Mouse (Mus musculus) layer of hippocampus, postnatal 10 days (tissue): ENCODE data around the gene Cpvl. TPM values are rescaled to one million over a fixed set of nuclear protein-coding genes. Genes with fewer than 3 reads are reported as not detected.

ENCODE experiments used
- DNase-seq, 2 experiments: peaks; one replicate each; pipeline ENCODE4 v3.0.0; 2021; ENCODE audit warnings: low spot score in 2 of 2
- long read RNA-seq: library from polyadenylated mRNA; stranded (forward); transcript quantifications from one replicate; pipeline ENCODE4 v2.0.0, GENCODE M21; 2023
- total RNA-seq, 2 experiments: library from RNA; stranded (reverse); gene quantifications; 2 replicates each; pipeline ENCODE4 v1.2.3; 2021

Cpvl gene
- total RNA-seq, result not detected
- long read RNA-seq, partial matches to known transcripts, result 0 of 1 reads
- long read RNA-seq, other reads (novel, unspliced or antisense), result 1 of 1 reads

DNA sequence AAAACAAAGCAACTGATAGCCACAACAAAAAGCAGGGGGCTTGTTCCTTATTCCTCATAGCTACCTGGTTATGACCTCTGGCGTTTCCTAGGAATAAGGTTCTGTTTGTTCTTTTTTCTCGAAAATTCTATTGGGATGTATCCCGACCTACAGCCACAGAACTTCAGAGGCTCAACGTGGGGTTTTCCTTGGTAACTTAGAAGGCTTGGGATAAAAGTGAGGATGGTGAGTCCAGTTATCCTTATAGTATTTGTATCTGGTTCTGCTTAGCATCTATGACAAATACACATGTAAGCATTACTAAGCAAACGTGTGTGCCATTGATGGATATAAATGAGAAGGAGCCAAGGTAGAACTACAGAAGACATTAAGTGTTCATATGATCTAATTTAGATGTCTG is at the start of gene Cpvl:
Cpvl (minus strand) TSS at position 101 of the 400 bp plus-strand sequence.
- no peak for DNase-seq

DNA sequence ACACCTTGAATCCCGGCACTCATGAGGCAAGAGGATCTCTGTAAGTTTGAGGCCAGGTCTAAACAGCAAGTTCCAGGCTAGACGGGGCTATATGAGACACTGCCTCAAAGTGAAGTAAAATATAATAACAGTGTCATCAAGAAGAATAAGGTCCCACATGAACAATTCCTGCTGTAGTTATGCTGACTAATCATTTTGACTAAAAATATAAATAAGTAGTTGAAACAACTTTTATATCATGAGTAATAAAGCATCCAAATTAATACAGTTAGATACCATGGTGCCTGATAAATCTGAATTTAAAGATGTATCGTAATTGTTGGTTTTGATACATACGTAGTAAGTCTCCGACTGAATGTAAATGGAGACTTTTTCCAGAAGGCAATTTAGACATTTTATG is 45.4 kb upstream of the Cpvl start:
- DNase-seq, result no peak

DNA sequence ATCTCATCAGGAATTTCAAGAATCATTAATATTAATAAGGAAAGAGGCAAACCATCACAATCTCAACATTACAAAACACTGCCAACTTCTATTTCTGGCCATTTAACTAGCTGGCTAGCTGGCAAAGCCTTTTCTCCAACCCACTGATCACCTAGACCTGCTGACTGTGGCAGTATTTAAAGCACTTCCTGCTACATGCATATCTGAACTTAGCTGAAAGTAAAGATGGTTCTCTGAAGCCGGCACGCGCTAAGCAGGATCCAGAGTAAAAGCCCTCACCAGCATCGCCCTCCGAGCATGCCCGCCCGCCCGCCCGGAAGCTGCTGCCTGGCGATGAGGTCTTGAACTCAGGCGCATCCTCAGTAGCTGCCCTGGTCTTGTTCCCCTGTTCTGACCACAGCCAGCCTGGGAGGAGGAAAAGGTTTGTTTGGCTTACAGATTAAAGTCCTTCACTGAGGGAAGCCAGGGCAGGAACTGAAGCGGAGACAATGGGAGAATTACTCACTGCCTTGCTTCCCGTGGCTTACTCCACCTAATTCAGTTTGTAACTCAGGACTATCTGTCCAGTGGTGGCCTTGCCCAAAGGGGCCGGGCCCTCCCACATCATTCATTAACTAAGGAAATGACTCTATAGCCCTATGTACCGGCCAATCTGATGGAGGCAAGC is 42.8 kb upstream of the Cpvl start:
- no peak for DNase-seq

DNA sequence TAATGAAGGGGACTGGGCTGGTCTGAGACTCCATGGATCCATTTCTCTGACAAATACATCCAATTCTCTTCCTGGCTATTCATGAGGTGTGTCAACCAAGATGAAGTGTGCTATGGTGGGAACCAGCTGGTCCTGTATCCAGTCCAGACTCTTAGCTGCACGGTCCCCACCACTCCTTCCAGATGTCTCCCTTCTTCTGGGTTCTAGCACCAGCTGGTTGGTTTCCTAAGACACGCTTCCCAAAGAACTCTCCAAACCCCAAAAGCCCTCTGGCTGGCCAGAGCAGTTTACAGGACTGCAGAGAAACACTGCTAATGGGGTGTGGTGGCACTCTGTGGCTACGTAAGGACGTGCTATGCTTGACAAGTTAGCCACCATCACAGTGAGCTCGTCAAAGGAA is 40.4 kb upstream of the Cpvl start:
- no peak for DNase-seq

DNA sequence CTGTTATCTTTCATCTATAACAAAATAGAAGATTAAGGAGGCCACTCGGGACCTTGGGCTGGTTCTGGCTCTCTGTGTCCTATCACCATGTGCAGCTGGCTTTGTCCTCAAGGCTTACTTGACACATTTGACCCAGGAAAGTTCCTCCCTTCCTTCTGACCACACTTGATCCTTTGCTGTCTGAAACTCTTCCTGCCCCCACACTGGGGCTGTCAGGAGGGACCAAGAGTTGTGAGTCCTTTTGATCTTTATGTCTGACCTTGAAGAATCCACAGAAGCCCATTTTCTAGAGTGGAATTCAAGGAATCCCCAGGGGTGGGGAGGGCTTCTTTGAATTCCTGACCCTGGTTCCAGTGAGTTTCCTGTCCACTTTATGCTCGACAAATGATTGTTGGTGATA is 39.6 kb upstream of the Cpvl start:
- no peak for DNase-seq

DNA sequence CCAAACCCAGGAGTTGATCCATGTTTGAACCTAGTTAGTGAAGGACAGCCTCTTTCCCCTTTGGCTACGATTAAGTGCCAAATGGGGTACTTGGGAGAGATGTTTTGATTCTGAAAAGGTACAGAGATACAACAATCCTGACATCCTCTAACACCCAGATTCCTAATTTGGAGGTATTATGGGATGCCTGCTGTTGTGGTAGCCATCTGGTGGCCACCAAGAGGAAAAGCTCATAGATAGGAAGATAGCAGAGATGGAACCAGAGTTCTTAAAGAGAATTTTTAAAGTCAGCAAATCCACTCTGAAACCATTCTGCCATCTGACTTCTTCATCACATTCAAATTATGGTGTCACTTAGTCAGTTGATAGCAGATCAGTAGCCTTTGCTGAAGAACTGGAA is 33.7 kb upstream of the Cpvl start:
- DNase-seq, result no peak

DNA sequence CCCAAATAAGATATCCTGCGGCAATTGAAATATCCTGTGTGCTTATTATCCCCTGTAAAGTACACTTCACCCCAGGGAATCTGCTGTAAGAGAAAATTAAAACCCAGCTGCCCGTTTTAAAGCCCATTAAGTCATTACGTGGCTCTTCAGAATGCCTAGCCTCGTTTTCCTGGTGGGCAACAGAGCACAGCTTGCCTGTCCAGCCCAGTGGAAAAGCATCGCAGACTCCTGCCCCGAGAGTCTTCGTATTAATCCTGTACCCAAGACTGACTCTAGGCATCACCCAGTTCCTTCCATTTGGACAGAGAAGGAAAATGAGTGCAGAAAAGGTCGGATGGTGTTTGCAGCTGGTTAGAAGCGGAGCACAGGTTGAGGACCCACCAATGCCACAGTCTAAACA is 31.9 kb upstream of the Cpvl start:
- no peak for DNase-seq

DNA sequence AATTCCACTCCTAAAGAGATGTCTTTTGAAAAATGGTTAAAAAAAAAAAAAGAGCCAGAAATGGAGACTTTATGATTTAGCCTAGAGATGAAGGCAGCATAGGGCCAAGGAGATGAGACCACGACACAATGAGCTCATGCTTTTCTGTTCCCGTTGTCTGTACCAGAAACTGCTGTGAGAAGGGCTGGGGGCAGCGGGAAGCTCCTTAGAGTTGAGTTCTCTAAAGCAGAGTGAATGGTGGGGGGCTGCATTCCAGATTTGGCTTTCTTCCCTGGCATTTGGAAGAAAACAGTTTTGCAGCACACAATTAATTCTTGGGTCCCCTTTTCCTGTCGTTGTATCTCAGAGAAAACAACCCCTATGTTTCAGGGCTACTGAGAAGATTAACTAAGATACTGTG is 30.8 kb upstream of the Cpvl start:
- no peak for DNase-seq

DNA sequence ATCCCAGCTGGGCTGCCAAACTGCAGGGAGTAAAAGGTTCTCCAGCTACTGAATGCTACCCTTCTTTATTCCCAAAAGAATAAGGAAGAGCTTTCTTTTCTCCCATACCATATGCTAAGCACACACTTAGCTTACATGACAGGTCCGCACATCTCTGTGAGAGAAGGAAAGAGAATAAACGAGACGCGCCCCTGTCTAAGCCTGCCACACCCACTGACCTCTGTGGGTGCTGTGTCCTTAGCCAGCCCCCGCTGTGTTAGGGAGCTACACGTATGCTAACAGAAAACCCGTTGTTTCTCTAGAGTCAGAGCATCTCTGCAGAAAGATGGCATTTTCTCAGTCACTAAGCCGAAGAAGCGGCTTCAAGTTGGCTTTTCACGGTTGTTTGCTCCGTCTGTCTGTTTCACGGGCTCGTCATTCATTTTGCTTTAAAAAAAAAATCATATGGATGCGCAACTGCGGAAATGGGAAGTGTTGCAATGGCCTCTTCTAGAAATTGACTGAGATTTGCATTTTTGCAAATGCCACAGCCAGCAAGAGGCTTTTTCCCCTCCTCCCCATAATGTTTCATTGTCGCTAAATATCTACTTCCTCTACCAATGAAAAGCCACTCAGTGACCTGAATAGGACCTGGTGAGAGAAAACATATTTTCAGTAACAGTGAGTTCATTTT is 30.1 kb upstream of the Cpvl start:
- DNase-seq, result peak in 1 of 2 experiments; percentile 9

DNA sequence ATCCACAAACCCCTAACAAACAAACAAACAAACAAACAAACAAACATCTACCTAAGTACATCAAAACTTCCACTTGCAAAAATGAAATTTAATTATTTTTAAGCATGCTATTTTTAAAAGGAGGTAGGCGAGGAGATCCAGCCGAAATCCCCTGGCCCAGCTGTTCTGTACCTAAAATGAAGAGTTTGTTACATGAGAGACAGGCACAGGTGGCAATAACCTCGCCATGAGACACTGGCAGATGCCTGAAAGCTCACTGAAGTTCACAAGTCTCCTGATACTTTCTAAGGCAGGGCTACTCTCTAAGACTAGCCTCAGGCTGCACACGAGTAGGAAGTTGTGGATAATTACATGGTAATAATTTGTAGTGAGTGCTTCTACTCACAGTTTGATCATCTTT is 26.8 kb upstream of the Cpvl start:
- DNase-seq, result no peak

DNA sequence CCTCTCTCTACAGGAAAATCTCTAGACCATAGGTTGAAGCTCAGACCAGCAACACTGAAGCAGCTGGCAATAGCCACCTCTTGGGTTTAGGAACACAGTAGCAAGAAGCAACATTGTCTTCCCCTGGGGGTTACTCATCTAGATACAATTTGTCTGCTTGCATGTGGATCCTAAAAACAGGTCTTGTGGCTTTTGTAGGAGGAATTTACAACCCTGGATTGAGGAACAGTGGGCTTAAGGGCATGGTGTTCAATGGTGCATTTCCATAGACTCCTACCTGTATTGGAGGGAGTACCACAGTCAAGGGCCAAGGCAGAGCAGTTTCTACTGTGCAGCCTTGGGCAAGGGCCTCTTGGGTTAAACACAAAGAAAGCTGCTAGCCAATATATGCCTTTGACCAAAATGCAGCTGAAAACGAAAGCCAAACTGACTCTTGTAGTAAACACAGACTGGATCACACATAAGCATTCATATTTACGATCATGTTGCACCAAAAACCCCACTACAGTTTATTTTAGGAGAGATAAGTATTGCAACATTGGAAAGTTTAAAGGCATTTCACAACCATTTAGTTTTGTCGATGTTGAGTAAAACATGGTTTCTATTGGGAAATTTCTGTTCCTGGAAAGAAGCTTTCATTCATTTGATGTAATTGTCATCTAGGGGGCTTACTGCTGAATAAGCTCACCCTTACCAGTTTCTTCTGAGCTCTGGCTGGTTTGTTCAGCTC is 17.9 kb upstream of the Cpvl start:
- DNase-seq, result no peak

DNA sequence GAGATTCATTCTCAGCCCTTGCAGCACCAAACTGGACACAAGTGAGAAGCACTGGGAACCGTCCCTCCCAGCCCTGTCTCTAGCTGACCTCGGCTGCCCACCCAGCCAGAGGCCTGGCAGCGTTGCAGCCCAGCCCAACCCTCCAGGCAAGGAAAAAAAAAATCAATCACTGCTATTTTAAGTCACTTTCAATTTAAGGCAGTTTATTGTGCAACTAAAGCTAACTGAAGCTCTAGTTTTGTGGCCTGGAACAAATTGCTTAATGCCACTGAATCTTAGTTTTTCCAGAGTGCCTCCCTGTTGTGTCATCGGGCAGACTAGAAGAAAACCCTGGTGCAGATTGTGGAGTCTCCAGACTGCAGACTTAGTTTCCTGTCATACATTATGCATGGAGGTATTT is 17.0 kb upstream of the Cpvl start:
- no peak for DNase-seq

DNA sequence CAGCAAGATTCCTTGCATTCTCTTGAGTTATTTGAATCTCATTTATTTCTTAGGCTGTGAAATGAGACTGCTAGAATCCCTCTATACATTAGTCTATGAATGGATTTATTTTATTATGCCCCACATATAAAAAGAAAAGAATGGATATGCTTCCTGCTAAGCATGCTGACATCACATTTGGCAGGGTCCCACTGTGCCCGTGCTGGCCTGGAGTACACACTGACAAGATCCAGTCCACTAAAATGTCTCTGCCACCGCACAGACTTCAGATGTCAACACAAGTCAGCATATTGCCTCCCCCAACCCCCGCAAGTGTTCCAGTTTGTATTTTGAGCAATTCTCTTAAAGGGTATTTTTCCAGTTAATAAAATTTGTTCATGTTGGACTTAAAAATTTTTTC is 13.9 kb upstream of the Cpvl start:
- no peak for DNase-seq

DNA sequence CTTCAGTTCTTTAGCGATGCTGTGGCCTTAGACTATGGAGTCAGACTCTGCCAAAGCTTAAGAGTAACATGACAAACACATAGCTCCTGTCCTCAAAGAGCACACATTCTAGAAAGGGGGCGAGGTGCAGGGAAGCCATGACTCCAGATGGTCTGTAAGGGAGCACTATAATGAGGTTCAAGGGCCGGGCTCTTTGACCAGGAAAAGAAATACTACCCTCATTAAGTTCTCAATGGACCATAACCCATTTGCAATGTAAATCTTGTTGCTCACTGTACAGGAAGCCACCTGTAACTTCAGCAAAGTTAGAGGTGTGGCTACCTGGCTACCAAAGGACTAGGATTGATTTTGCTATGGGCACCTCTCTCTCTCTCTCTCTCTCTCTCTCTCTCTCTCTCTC is 8.8 kb upstream of the Cpvl start:
- no peak for DNase-seq

DNA sequence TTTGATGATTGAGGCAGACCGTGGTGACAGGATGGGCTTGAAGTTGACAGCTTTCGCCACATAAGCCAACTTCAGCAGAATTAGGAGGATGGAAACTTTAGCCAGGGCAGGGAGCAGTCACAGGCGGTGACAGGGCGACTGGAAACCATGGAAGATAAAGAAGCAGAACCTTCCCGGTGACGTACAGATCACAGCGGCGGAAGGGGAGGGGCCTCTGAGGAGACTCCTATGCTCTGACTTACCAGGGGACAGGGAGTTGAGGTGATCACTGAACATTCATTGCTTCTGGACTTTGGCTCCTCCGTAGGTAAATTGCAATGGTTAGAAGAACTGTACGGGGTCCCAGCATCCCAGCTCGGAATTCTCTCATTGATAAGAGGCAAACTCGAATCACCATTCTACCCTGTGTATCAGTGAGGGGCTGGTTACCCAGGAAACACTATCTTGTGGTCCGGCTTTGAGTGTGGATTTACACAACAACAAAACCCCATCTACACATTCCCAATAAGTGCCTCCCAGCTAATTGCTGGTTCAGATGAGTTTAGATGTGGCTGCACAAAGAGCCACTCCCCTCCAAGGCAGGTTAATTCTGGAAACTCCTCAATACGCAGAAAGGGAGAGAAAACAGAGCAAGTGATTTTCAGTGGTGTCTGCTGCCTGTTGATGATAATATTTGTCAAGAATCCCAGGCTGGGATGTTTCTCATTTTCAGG is 8.0 kb upstream of the Cpvl start:
- DNase-seq, result no peak

DNA sequence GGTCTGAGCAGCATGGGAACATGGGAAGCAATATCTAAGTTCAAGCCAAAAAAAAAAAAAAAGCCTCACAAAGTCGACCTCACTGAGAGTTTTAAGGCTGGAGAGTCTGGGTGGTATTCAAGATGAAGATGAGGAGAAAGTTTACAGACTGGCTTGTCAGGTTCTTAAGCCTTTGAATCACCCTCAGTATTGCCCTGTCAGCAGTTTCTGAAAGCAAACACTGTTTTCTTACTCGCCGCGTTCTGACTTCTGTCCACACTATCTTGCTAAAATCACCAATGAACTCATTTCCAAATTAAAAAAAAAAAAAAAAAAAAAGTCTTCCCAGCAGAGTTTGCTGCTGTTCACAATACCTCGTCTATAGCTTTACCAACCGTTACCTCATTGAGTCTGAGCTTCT is 5.3 kb upstream of the Cpvl start:
- DNase-seq, result no peak

DNA sequence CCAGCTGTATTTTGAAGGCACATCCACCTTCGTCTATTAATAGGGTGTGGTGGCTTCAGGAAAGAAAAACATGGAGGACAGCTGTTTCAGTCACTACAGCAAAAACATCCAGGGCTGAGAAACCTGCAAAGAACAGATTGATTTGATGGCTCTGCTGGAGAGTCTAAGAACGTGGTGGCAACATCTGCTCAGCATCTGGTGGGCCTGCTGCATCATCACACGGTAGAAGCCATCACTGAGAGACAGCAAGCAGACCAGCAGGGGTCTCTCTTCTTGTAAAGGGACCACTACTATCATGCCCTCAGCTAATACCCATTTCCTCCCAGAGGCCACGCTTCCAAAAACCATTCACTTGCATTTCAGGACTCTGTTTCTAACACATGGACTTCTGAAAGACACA is 4.1 kb upstream of the Cpvl start:
- DNase-seq, result no peak

DNA sequence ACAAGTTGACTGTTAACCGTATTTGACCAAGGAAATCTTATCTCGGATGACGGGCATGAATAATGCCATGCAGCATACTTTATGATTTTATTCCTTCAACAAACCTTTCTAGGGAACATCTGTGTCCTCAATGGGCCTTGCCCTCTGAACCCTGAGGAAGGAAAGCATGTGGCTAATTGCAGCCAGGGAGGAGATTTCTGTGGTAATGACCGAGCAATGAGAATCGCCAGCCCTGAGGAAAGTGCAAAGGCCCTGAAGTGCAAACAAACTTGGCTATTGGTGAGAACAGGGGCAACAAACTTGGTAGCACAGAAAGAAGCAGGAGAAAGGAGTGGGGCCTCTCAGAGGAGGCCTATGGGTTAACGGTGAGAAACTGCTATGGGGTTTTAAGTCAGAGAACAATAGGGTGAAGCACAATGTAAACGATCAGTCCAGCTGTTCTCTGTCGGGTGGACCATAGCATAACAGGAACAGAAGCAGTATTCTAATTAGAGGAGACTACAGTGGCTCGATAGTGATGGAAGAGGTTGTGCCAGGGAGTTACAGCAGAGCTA is 3.7 kb upstream of the Cpvl start:
- no peak for DNase-seq

DNA sequence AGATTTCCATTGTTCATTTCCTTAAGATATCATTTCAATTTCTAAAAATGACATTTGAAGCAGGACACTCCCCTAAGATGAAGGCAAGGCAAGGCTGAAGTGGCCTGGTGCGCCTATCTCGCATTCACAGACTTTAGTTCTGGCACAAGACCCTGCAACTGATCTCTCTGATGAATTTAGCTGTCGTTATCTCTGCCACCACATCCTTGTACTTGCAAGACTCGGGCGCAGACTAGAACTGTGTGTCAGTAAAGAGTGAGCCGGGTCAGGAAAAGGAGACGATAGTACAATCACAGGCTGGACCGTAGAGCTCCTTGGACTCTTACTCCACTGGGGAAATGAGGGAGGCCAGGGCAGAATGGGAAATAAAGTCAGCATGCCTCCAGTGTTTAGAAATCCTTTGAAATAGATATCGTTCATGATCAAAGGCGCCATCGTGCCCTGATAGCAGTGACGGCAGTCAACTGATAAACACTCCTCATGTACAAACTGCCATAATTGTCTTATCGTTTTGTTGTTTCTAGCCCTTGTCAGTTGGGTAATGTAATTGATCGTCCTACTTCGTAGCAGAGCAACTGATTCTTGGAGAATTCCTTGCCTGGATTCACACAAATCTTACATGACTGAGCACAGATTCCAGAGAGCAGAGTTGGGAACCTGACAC is 2.5 kb upstream of the Cpvl start:
- no peak for DNase-seq

DNA sequence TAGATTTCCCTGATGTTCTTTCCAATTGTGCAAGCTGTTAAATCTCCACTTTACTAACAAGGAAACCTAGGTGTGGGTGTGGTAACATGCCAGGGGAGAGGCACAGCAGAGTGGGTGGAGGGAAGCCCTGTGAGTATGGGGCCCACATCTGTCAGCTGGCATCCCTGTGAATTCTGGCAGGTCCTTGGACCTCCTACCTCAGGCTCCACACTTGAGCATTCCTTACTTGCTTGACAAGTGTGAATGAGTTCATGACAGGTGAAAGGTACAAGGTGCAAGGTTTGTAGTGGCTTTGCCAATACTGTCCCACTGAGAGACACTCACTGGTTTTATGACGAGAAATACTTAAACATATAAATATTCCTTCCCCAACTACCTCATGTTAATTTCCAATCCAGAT is 4.4 kb downstream of the Cpvl start:
- DNase-seq, result no peak

DNA sequence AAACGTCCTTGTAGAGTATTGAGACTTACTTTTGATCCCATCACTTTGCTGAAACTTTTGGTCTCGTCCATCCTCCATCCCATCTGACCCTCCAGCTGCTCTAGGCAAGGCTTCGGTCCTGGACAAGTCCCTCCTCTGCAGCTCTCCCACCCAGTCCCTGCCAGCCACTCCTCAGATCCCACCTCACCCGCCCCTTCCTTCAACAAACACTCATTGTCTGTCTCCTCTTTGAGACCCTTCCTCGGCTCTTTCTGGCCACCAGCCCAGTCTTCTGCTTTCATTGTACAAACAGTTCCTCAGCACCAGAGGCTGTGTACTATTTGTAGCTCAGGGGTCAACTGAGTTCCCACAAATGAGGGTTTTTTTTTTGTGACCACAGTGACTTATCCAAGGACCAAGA is 5.0 kb downstream of the Cpvl start:
- DNase-seq, result peak; percentile 41 to 46
